Comparison of ENCODE assay signal across 20 mouse cellular contexts in genomic region chr12:32921071-32921470, GRCm38 (mm10). TPM values are rescaled to one million over a fixed set of nuclear protein-coding genes. Genes with fewer than 3 reads are reported as not detected.
DNase-seq lines count a peak whose midpoint lies in the region; ATAC-seq and TF ChIP-seq lines count a peak whose summit lies in the region.
"Had no signal": no experiment of that assay in that cellular context is flagged by ENCODE, and none has a peak within 500 bp of the region (broad histone marks: within the 10 kb centered on the region; RNA-seq: fewer than 3 reads in every experiment).

No protein-coding gene starts in this region.

- no peak overlapping the region for H3K27ac ChIP-seq in heart, postnatal 0 days (ENCODE audit: low read depth)
- H3K27ac ChIP-seq in heart, embryonic 11.5 days (ENCODE audit: low read depth, low read length), result no peak overlapping the region
- no peak overlapping the region for H3K27ac ChIP-seq in lung, postnatal 0 days (ENCODE audit: low read length)
- H3K27ac ChIP-seq: embryonic facial prominence, embryonic 10.5 days; heart, adult 2 months; heart, embryonic 13.5 days; hindbrain, embryonic 12.5 days had no signal

- 0 out of 2 replicates have a peak, but pooled peaks cover 5% of the 10 kb centered on the region for H3K4me1 ChIP-seq in heart, postnatal 0 days (ENCODE audit: control insufficient read depth, insufficient read depth)
- peaks cover 4% of the 10 kb centered on the region; the same call in 1 of the 2 replicates for H3K4me1 ChIP-seq in heart, embryonic 11.5 days (ENCODE audit: control insufficient read depth, insufficient read depth, low read length)
- H3K4me1 ChIP-seq in lung, postnatal 0 days (ENCODE audit: insufficient read depth, low read depth, low read length), result no peaks in the 10 kb centered on the region

- H3K9me3 ChIP-seq in heart, postnatal 0 days (replicated peaks; ENCODE audit: control insufficient read depth, low read length), result peaks cover 4% of the 10 kb centered on the region; the same call in 1 of the 2 replicates
- H3K9me3 ChIP-seq in heart, embryonic 11.5 days (replicated peaks; ENCODE audit: control insufficient read depth, low read length), result no peaks in the 10 kb centered on the region
- no peaks in the 10 kb centered on the region for H3K9me3 ChIP-seq in lung, postnatal 0 days (ENCODE audit: low read length)
- H3K9me3 ChIP-seq: embryonic facial prominence, embryonic 10.5 days; heart, embryonic 13.5 days; hindbrain, embryonic 12.5 days had no signal

- no peaks in the 10 kb centered on the region for H3K36me3 ChIP-seq in heart, postnatal 0 days (replicated peaks; ENCODE audit: control insufficient read depth, insufficient read depth, low read length)
- no peaks in the 10 kb centered on the region for H3K36me3 ChIP-seq in heart, embryonic 11.5 days (ENCODE audit: control insufficient read depth, insufficient read depth, low read length)
- no peaks in the 10 kb centered on the region for H3K36me3 ChIP-seq in lung, postnatal 0 days (ENCODE audit: insufficient read depth, low read length)
- H3K36me3 ChIP-seq: embryonic facial prominence, embryonic 10.5 days; heart, embryonic 13.5 days; hindbrain, embryonic 12.5 days had no signal

- 59% methylated on average over 4 of the region's 4 CpGs for WGBS in heart, postnatal 0 days
- WGBS in heart, embryonic 11.5 days (ENCODE audit: insufficient replicate concordance), result 70% methylated on average over 4 of the region's 4 CpGs
- 78% methylated on average over 4 of the region's 4 CpGs for WGBS in lung, postnatal 0 days

- no peak for TF ChIP-seq CTCF in heart, postnatal 0 days (IDR thresholded peaks at IDR 0.05; ENCODE audit: low read depth)
- TF ChIP-seq CTCF in lung, postnatal 0 days (IDR thresholded peaks at IDR 0.05), result no peak

- TF ChIP-seq EP300 in heart, postnatal 0 days (IDR thresholded peaks at IDR 0.05; ENCODE audit: low read depth), result no peak
- TF ChIP-seq EP300 in lung, postnatal 0 days (IDR thresholded peaks at IDR 0.05), result no peak

- no peak overlapping the region for H3K9ac ChIP-seq in heart, postnatal 0 days (replicated peaks; ENCODE audit: low read depth, low read length)
- no peak overlapping the region for H3K9ac ChIP-seq in heart, embryonic 11.5 days (ENCODE audit: low read depth, low read length)
- no peak overlapping the region for H3K9ac ChIP-seq in lung, postnatal 0 days (replicated peaks; ENCODE audit: low read depth)
- H3K9ac ChIP-seq: heart, embryonic 13.5 days; hindbrain, embryonic 12.5 days had no signal

- H3K27me3 ChIP-seq in heart, postnatal 0 days (ENCODE audit: control insufficient read depth, insufficient read depth, low read length), result no peaks in the 10 kb centered on the region
- no peaks in the 10 kb centered on the region for H3K27me3 ChIP-seq in heart, embryonic 11.5 days (ENCODE audit: control insufficient read depth, insufficient read depth, low read length)
- no peaks in the 10 kb centered on the region for H3K27me3 ChIP-seq in lung, postnatal 0 days (replicated peaks; ENCODE audit: insufficient read depth, low read length)
- H3K27me3 ChIP-seq: CH12.LX; heart, embryonic 13.5 days; hindbrain, embryonic 12.5 days; Patski had no signal

- intact Hi-C loops in gastrocnemius, postnatal 14 days (cut with DNase I; ENCODE audit: low total_unique reads), result no loop called here

- H3K4me3 ChIP-seq in heart, postnatal 0 days (ENCODE audit: low read depth, low read length), result no peak overlapping the region
- H3K4me3 ChIP-seq in heart, embryonic 11.5 days (ENCODE audit: low read depth, low read length), result no peak overlapping the region
- H3K4me3 ChIP-seq in lung, postnatal 0 days (ENCODE audit: low read depth, low read length), result no peak overlapping the region
- H3K4me3 ChIP-seq: embryonic facial prominence, embryonic 10.5 days; heart, adult 2 months; heart, embryonic 13.5 days; hindbrain, embryonic 12.5 days had no signal

- DNase-seq in gastrocnemius, adult 18-20 months (ENCODE audit: low spot score), result peak; percentile 64
- no peak for DNase-seq in gastrocnemius, postnatal 14 days
- DNase-seq in heart, postnatal 0 days (ENCODE audit: low spot score), result no peak
- DNase-seq in lung, postnatal 0 days (ENCODE audit: low spot score), result no peak
- no peak for DNase-seq in lung, postnatal 14 days
- no peak for DNase-seq in thymus, postnatal 10 days (ENCODE audit: low spot score in 2 of 2)
- DNase-seq: adrenal gland, adult 8-10 months; cerebellum, adult 2 months; cerebellum, postnatal 10 days; gastrocnemius, postnatal 10 days; heart, adult 2 months; heart, postnatal 10 days; heart, postnatal 4 days had no signal

- 0 out of 2 replicates have a peak, but pooled peaks have one; percentile 28 for ATAC-seq in heart, postnatal 0 days (ENCODE audit: insufficient read depth, low read depth)
- no peak for ATAC-seq in heart, embryonic 11.5 days (replicated peaks; ENCODE audit: insufficient number of reproducible peaks, low FRiP score, low TSS enrichment)
- ATAC-seq in lung, postnatal 0 days, result 0 out of 2 replicates have a peak, but pooled peaks have one; percentile 16
- ATAC-seq: forebrain, embryonic 14.5 days; Patski had no signal

- no peak overlapping the region for H3K4me2 ChIP-seq in heart, postnatal 0 days (ENCODE audit: low read depth, low read length)
- H3K4me2 ChIP-seq in heart, embryonic 11.5 days, result no peak overlapping the region
- H3K4me2 ChIP-seq in lung, postnatal 0 days (replicated peaks; ENCODE audit: low read depth, low read length), result no peak overlapping the region
- H3K4me2 ChIP-seq: heart, embryonic 13.5 days; hindbrain, embryonic 12.5 days had no signal

RNA-seq across cellular contexts. Expression of gene Sypl, which starts 32.6 kb away (rescaled TPM):
- 100 to 1,000 TPM; 168 to 201 TPM for total RNA-seq in gastrocnemius, adult 18-20 months (2021)
- total RNA-seq in gastrocnemius, postnatal 14 days (2021), result 100 to 1,000 TPM; 124 TPM
- total RNA-seq in heart, postnatal 0 days (2014; rRNA removed; ENCODE audit: low replicate concordance), result 25.2 and 45.0 TPM in 2 replicates
- 91.1 and 96.3 TPM in 2 replicates for polyA plus RNA-seq in heart, postnatal 0 days (2015; fragmentation: Nextera tagmentation; extraction: Ambion mirVana)
- 85.0 and 96.3 TPM in 2 replicates for polyA plus RNA-seq in heart, embryonic 11.5 days (2014; fragmentation: Nextera tagmentation; extraction: Ambion mirVana)
- polyA plus RNA-seq in lung, postnatal 0 days (2015; fragmentation: Nextera tagmentation; extraction: Ambion mirVana), result 237 and 251 TPM in 2 replicates
